Mouse (Mus musculus): ENCODE results near the gene Upk1a. TPM values are rescaled to one million over a fixed set of nuclear protein-coding genes. Genes with fewer than 3 reads are reported as not detected.

The Upk1a gene
- 0.08 and 0.09 TPM in 2 replicates for polyA plus RNA-seq (2015; fragmentation: Nextera tagmentation; extraction: Ambion mirVana)

GRCm38 (mm10) chr7:30612654-30613402 lies at the start of gene Upk1a:
TSS of gene Upk1a (minus strand) at chr7:30612847.
- Histone ChIP-seq H3K27ac (ENCODE audit: low read length) (no peak within 1 kb of the TSS), H3K9ac (ENCODE audit: low read depth, low read length) (no peak within 1 kb of the TSS), H3K4me2 (ENCODE audit: low read depth, low read length) (no peak within 1 kb of the TSS), H3K27me3 (ENCODE audit: control insufficient read depth, insufficient read depth, low read depth, low read length) (no peaks in the 10 kb centered on the region), H3K4me3 (ENCODE audit: low read depth, low read length) (no peak within 1 kb of the TSS), H3K9me3 (replicated peaks; ENCODE audit: control insufficient read depth, low read length) (no peaks in the 10 kb centered on the region), H3K4me1 (ENCODE audit: control insufficient read depth, low read depth, low read length) (peaks cover 7% of the 10 kb centered on the region), H3K36me3 (ENCODE audit: control insufficient read depth, insufficient read depth) (peaks cover 8% of the 10 kb centered on the region)
- WGBS (ENCODE audit: insufficient replicate concordance): 77% methylated on average over 8 of the region's 8 CpGs
- ATAC-seq (ENCODE audit: low read depth): no peak

GRCm38 (mm10) chr7:30649591-30650540 lies 37.2 kb upstream of the Upk1a start, which contains the start of gene Rbm42:
TSS of gene Rbm42 (minus strand) at chr7:30650317.
- Histone ChIP-seq H3K4me2 (ENCODE audit: low read depth, low read length) (peak within 1 kb of the TSS; percentile 63), H3K36me3 (ENCODE audit: control insufficient read depth, insufficient read depth) (peaks cover 31% of the 10 kb centered on the region), H3K27me3 (ENCODE audit: control insufficient read depth, insufficient read depth, low read depth, low read length) (no peaks in the 10 kb centered on the region), H3K27ac (ENCODE audit: low read length) (peak within 1 kb of the TSS; percentile 80), H3K4me1 (ENCODE audit: control insufficient read depth, low read depth, low read length) (peaks cover 6% of the 10 kb centered on the region), H3K9ac (ENCODE audit: low read depth, low read length) (peak within 1 kb of the TSS; percentile 95), H3K9me3 (replicated peaks; ENCODE audit: control insufficient read depth, low read length) (no peaks in the 10 kb centered on the region), H3K4me3 (ENCODE audit: low read depth, low read length) (peak within 1 kb of the TSS; percentile 94)
- WGBS (ENCODE audit: insufficient replicate concordance): under 1% methylated on average over 59 of the region's 59 CpGs
- ATAC-seq (ENCODE audit: low read depth): peak; percentile 100

GRCm38 (mm10) chr7:30639083-30639482 lies 26.4 kb upstream of the Upk1a start:
- H3K4me3 ChIP-seq (ENCODE audit: low read depth, low read length): no peak overlapping the region
- WGBS (ENCODE audit: insufficient replicate concordance): 30% methylated on average over 4 of the region's 4 CpGs
- H3K4me2 ChIP-seq (ENCODE audit: low read depth, low read length): no peak overlapping the region
- peaks cover 26% of the 10 kb centered on the region for H3K27me3 ChIP-seq (ENCODE audit: control insufficient read depth, insufficient read depth, low read depth, low read length)
- H3K27ac ChIP-seq (ENCODE audit: low read length): no peak overlapping the region
- H3K36me3 ChIP-seq (ENCODE audit: control insufficient read depth, insufficient read depth): peaks cover 15% of the 10 kb centered on the region
- H3K9me3 ChIP-seq (replicated peaks; ENCODE audit: control insufficient read depth, low read length): no peaks in the 10 kb centered on the region
- ATAC-seq (ENCODE audit: low read depth): no peak
- H3K4me1 ChIP-seq (ENCODE audit: control insufficient read depth, low read depth, low read length): no peaks in the 10 kb centered on the region; the same call in 1 of the 2 replicates
- H3K9ac ChIP-seq (ENCODE audit: low read depth, low read length): peak overlapping the region; percentile 7; the same call in 1 of the 2 replicates

- Histone ChIP-seq H3K4me1 (ENCODE audit: control insufficient read depth, low read depth, low read length) (no peaks in the 10 kb centered on the region; the same call in 1 of the 2 replicates), H3K4me3 (ENCODE audit: low read depth, low read length) (no peak overlapping the region), H3K36me3 (ENCODE audit: control insufficient read depth, insufficient read depth) (peaks cover 3% of the 10 kb centered on the region; the same call in 1 of the 2 replicates), H3K9me3 (replicated peaks; ENCODE audit: control insufficient read depth, low read length) (no peaks in the 10 kb centered on the region), H3K27me3 (ENCODE audit: control insufficient read depth, insufficient read depth, low read depth, low read length) (peaks cover 47% of the 10 kb centered on the region), H3K4me2 (ENCODE audit: low read depth, low read length) (no peak overlapping the region), H3K27ac (ENCODE audit: low read length) (no peak overlapping the region), H3K9ac (ENCODE audit: low read depth, low read length) (no peak overlapping the region)
- no peak for ATAC-seq (ENCODE audit: low read depth)
- 14% methylated on average over 11 of the region's 11 CpGs for WGBS (ENCODE audit: insufficient replicate concordance)
Observed at GRCm38 (mm10) chr7:30636395-30636794, 23.7 kb upstream of the Upk1a start.

GRCm38 (mm10) chr7:30635752-30636151 lies 23.1 kb upstream of the Upk1a start, which contains the start of gene Etv2:
TSS of gene Etv2 (minus strand) at chr7:30635852.
- Histone ChIP-seq H3K36me3 (ENCODE audit: control insufficient read depth, insufficient read depth) (no peaks in the 10 kb centered on the region), H3K9ac (ENCODE audit: low read depth, low read length) (no peak within 1 kb of the TSS), H3K27me3 (ENCODE audit: control insufficient read depth, insufficient read depth, low read depth, low read length) (peaks cover 49% of the 10 kb centered on the region), H3K4me3 (ENCODE audit: low read depth, low read length) (no peak within 1 kb of the TSS), H3K9me3 (replicated peaks; ENCODE audit: control insufficient read depth, low read length) (no peaks in the 10 kb centered on the region), H3K4me1 (ENCODE audit: control insufficient read depth, low read depth, low read length) (no peaks in the 10 kb centered on the region; the same call in 1 of the 2 replicates), H3K4me2 (ENCODE audit: low read depth, low read length) (peak within 1 kb of the TSS; percentile 17; the same call in 1 of the 2 replicates), H3K27ac (ENCODE audit: low read length) (no peak within 1 kb of the TSS)
- WGBS (ENCODE audit: insufficient replicate concordance): 8% methylated on average over 5 of the region's 5 CpGs
- ATAC-seq (ENCODE audit: low read depth): no peak

- Histone ChIP-seq H3K4me2 (ENCODE audit: low read depth, low read length) (peak overlapping the region; percentile 17; the same call in 1 of the 2 replicates), H3K27ac (ENCODE audit: low read length) (no peak overlapping the region), H3K9ac (ENCODE audit: low read depth, low read length) (no peak overlapping the region), H3K9me3 (replicated peaks; ENCODE audit: control insufficient read depth, low read length) (no peaks in the 10 kb centered on the region), H3K36me3 (ENCODE audit: control insufficient read depth, insufficient read depth) (no peaks in the 10 kb centered on the region), H3K4me3 (ENCODE audit: low read depth, low read length) (no peak overlapping the region), H3K27me3 (ENCODE audit: control insufficient read depth, insufficient read depth, low read depth, low read length) (peaks cover 55% of the 10 kb centered on the region), H3K4me1 (ENCODE audit: control insufficient read depth, low read depth, low read length) (no peaks in the 10 kb centered on the region; the same call in 1 of the 2 replicates)
- peak; percentile 50; the same call in 1 of the 2 replicates for ATAC-seq (ENCODE audit: low read depth)
- WGBS (ENCODE audit: insufficient replicate concordance): under 1% methylated on average over 20 of the region's 20 CpGs
Observed at GRCm38 (mm10) chr7:30634621-30635020, 22.0 kb upstream of the Upk1a start.

- no peaks in the 10 kb centered on the region for H3K36me3 ChIP-seq (ENCODE audit: control insufficient read depth, insufficient read depth)
- no peak overlapping the region for H3K4me3 ChIP-seq (ENCODE audit: low read depth, low read length)
- WGBS (ENCODE audit: insufficient replicate concordance): 8% methylated on average over 27 of the region's 27 CpGs
- H3K9me3 ChIP-seq (replicated peaks; ENCODE audit: control insufficient read depth, low read length): no peaks in the 10 kb centered on the region
- no peak overlapping the region for H3K9ac ChIP-seq (ENCODE audit: low read depth, low read length)
- H3K27me3 ChIP-seq (ENCODE audit: control insufficient read depth, insufficient read depth, low read depth, low read length): peaks cover 55% of the 10 kb centered on the region
- ATAC-seq (ENCODE audit: low read depth): no peak
- no peaks in the 10 kb centered on the region; the same call in 1 of the 2 replicates for H3K4me1 ChIP-seq (ENCODE audit: control insufficient read depth, low read depth, low read length)
- no peak overlapping the region for H3K27ac ChIP-seq (ENCODE audit: low read length)
- H3K4me2 ChIP-seq (ENCODE audit: low read depth, low read length): no peak overlapping the region
Observed at GRCm38 (mm10) chr7:30633762-30634412, 21.2 kb upstream of the Upk1a start.

- peaks cover 29% of the 10 kb centered on the region for H3K27me3 ChIP-seq (ENCODE audit: control insufficient read depth, insufficient read depth, low read depth, low read length)
- peaks cover 4% of the 10 kb centered on the region; the same call in 1 of the 2 replicates for H3K36me3 ChIP-seq (ENCODE audit: control insufficient read depth, insufficient read depth)
- H3K9ac ChIP-seq (ENCODE audit: low read depth, low read length): no peak overlapping the region
- no peaks in the 10 kb centered on the region for H3K9me3 ChIP-seq (replicated peaks; ENCODE audit: control insufficient read depth, low read length)
- no peak for ATAC-seq (ENCODE audit: low read depth)
- H3K4me1 ChIP-seq (ENCODE audit: control insufficient read depth, low read depth, low read length): peaks cover 11% of the 10 kb centered on the region
- no peak overlapping the region for H3K4me3 ChIP-seq (ENCODE audit: low read depth, low read length)
- H3K4me2 ChIP-seq (ENCODE audit: low read depth, low read length): no peak overlapping the region
- no peak overlapping the region for H3K27ac ChIP-seq (ENCODE audit: low read length)
Observed at GRCm38 (mm10) chr7:30629013-30629412, 16.4 kb upstream of the Upk1a start.

Data from liver, embryonic 16.5 days (tissue).